21 mouse cellular contexts compared by ENCODE assay signal in the genomic region with DNA sequence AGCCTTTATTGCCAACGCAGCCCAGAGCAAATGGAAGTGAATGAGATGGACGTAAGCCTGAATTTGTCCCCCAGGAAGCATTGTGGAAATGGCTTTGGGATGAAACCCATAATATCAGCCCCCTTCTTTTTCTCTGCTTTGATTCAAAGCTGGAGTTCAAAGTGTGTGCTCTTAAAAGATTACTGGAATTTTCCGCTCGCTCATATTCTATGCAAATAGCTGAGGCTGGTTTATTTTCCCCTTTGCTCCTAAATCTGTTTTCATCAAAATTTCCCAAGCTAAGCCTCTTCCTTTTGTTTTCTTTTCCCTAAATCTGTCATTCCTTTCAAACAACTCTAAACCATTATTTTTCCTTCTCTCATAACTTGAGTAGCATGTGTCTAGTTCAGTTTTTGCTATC.
DNase-seq lines count a peak whose midpoint lies in the region; ATAC-seq and TF ChIP-seq lines count a peak whose summit lies in the region.
"Had no signal": no experiment of that assay in that cellular context is flagged by ENCODE, and none has a peak within 500 bp of the region (broad histone marks: within the 10 kb centered on the region; RNA-seq: fewer than 3 reads in every experiment).

No protein-coding gene starts in this region.

- peak; percentile 38 for DNase-seq in kidney, adult 2 months
- no peak for DNase-seq in kidney, postnatal 4 days
- peak; percentile 48 for DNase-seq in kidney, postnatal 0 days (ENCODE audit: low spot score)
- no peak for DNase-seq in kidney, adult 11 months
- DNase-seq: adrenal gland, adult 2 months; B cell, adult 2 months; cerebellum, adult 11 months; cerebellum, adult 2 months; cerebellum, adult 9-11 months; cerebellum, postnatal 25 days; forebrain, postnatal 0 days; gastrocnemius, adult 2 months; gastrocnemius, postnatal 14 days had no signal

- H3K4me2 ChIP-seq in kidney, postnatal 0 days (ENCODE audit: low read length), result no peak overlapping the region
- no peak overlapping the region for H3K4me2 ChIP-seq in midbrain, embryonic 15.5 days
- no peak overlapping the region for H3K4me2 ChIP-seq in midbrain, embryonic 16.5 days (ENCODE audit: low read length)
- H3K4me2 ChIP-seq in neural tube, embryonic 15.5 days, result no peak overlapping the region
- H3K4me2 ChIP-seq: embryonic facial prominence, embryonic 12.5 days; embryonic facial prominence, embryonic 15.5 days; heart, embryonic 11.5 days; hindbrain, embryonic 14.5 days had no signal

- WGBS in kidney, adult 2 months, result 62% methylated on average over 4 of the region's 4 CpGs
- WGBS in kidney, postnatal 0 days, result 67% methylated on average over 4 of the region's 4 CpGs
- WGBS in midbrain, embryonic 15.5 days, result 76% methylated on average over 4 of the region's 4 CpGs
- 73% methylated on average over 4 of the region's 4 CpGs for WGBS in midbrain, embryonic 16.5 days
- WGBS in neural tube, embryonic 15.5 days, result 44% methylated on average over 4 of the region's 4 CpGs

- TF ChIP-seq CTCF in kidney, adult 2 months (conservative IDR thresholded peaks at IDR 0.05; ENCODE audit: insufficient read depth, insufficient read length, low read depth, low read length), result no peak
- no peak for TF ChIP-seq CTCF in kidney, postnatal 0 days (IDR thresholded peaks at IDR 0.05; ENCODE audit: low read depth)

- no peaks in the 10 kb centered on the region for H3K27me3 ChIP-seq in kidney, adult 2 months (replicated peaks; ENCODE audit: control insufficient read depth, insufficient read depth, low read length)
- H3K27me3 ChIP-seq in kidney, postnatal 0 days (ENCODE audit: insufficient read depth, low read length), result no peaks in the 10 kb centered on the region
- H3K27me3 ChIP-seq in midbrain, embryonic 15.5 days (replicated peaks), result no peaks in the 10 kb centered on the region
- H3K27me3 ChIP-seq in midbrain, embryonic 16.5 days (ENCODE audit: control insufficient read depth, insufficient read depth, low read depth, low read length), result no peaks in the 10 kb centered on the region
- no peaks in the 10 kb centered on the region for H3K27me3 ChIP-seq in neural tube, embryonic 15.5 days (replicated peaks)
- H3K27me3 ChIP-seq: embryonic facial prominence, embryonic 12.5 days; embryonic facial prominence, embryonic 15.5 days had no signal

- no peaks in the 10 kb centered on the region for H3K4me1 ChIP-seq in kidney, adult 2 months (ENCODE audit: control insufficient read depth, insufficient read depth, low read length)
- H3K4me1 ChIP-seq in kidney, postnatal 0 days (replicated peaks; ENCODE audit: insufficient read depth, low read length), result no peaks in the 10 kb centered on the region
- no peaks in the 10 kb centered on the region for H3K4me1 ChIP-seq in midbrain, embryonic 15.5 days
- H3K4me1 ChIP-seq in midbrain, embryonic 16.5 days (ENCODE audit: control insufficient read depth, insufficient read depth, low read length), result no peaks in the 10 kb centered on the region
- peaks cover 6% of the 10 kb centered on the region for H3K4me1 ChIP-seq in neural tube, embryonic 15.5 days
- H3K4me1 ChIP-seq: embryonic facial prominence, embryonic 12.5 days; embryonic facial prominence, embryonic 15.5 days had no signal

- H3K9me3 ChIP-seq in kidney, postnatal 0 days (replicated peaks; ENCODE audit: low read length), result no peaks in the 10 kb centered on the region
- no peaks in the 10 kb centered on the region for H3K9me3 ChIP-seq in midbrain, embryonic 15.5 days
- no peaks in the 10 kb centered on the region for H3K9me3 ChIP-seq in midbrain, embryonic 16.5 days (replicated peaks; ENCODE audit: control insufficient read depth, low read length, poor library complexity, severe bottlenecking)
- H3K9me3 ChIP-seq in neural tube, embryonic 15.5 days (replicated peaks), result no peaks in the 10 kb centered on the region
- H3K9me3 ChIP-seq: embryonic facial prominence, embryonic 12.5 days; embryonic facial prominence, embryonic 15.5 days had no signal

- H3K36me3 ChIP-seq in kidney, adult 2 months (ENCODE audit: control insufficient read depth, insufficient read depth, low read length), result no peaks in the 10 kb centered on the region
- no peaks in the 10 kb centered on the region for H3K36me3 ChIP-seq in kidney, postnatal 0 days (ENCODE audit: insufficient read depth, low read length)
- no peaks in the 10 kb centered on the region for H3K36me3 ChIP-seq in midbrain, embryonic 15.5 days (replicated peaks)
- H3K36me3 ChIP-seq in midbrain, embryonic 16.5 days (ENCODE audit: control insufficient read depth, insufficient read depth, low read length), result no peaks in the 10 kb centered on the region
- H3K36me3 ChIP-seq in neural tube, embryonic 15.5 days, result no peaks in the 10 kb centered on the region
- H3K36me3 ChIP-seq: embryonic facial prominence, embryonic 12.5 days; embryonic facial prominence, embryonic 15.5 days had no signal

- TF ChIP-seq POLR2A in kidney, adult 2 months (IDR thresholded peaks at IDR 0.05; ENCODE audit: low read depth, low read length), result no peak

- H3K9ac ChIP-seq in kidney, postnatal 0 days (ENCODE audit: low read depth, low read length), result no peak overlapping the region
- no peak overlapping the region for H3K9ac ChIP-seq in midbrain, embryonic 15.5 days
- no peak overlapping the region for H3K9ac ChIP-seq in midbrain, embryonic 16.5 days (ENCODE audit: low read depth, low read length)
- no peak overlapping the region for H3K9ac ChIP-seq in neural tube, embryonic 15.5 days (replicated peaks)
- H3K9ac ChIP-seq: embryonic facial prominence, embryonic 12.5 days; embryonic facial prominence, embryonic 15.5 days; forebrain, postnatal 0 days; hindbrain, embryonic 14.5 days had no signal

- no peak for ATAC-seq in kidney, postnatal 0 days (replicated peaks; ENCODE audit: low FRiP score, low read depth)
- no peak for ATAC-seq in midbrain, embryonic 15.5 days (replicated peaks)
- ATAC-seq in midbrain, embryonic 16.5 days, result no peak
- no peak for ATAC-seq in neural tube, embryonic 15.5 days (ENCODE audit: low FRiP score)
- ATAC-seq: forebrain, embryonic 14.5 days; forebrain, postnatal 0 days had no signal

- H3K4me3 ChIP-seq in kidney, adult 2 months (ENCODE audit: insufficient read depth, low read depth, low read length), result no peak overlapping the region
- H3K4me3 ChIP-seq in kidney, postnatal 0 days (replicated peaks; ENCODE audit: low read depth, low read length), result no peak overlapping the region
- H3K4me3 ChIP-seq in midbrain, embryonic 15.5 days, result no peak overlapping the region
- H3K4me3 ChIP-seq in midbrain, embryonic 16.5 days (ENCODE audit: low read depth, low read length), result no peak overlapping the region
- H3K4me3 ChIP-seq in neural tube, embryonic 15.5 days (replicated peaks), result no peak overlapping the region
- H3K4me3 ChIP-seq: embryonic facial prominence, embryonic 12.5 days; embryonic facial prominence, embryonic 15.5 days; gastrocnemius, adult 2 months had no signal

- H3K27ac ChIP-seq in kidney, adult 2 months (ENCODE audit: insufficient read depth, low read depth, low read length), result peak overlapping the region; percentile 67
- H3K27ac ChIP-seq in kidney, postnatal 0 days, result no peak overlapping the region
- 0 out of 2 replicates have a peak overlapping the region, but pooled peaks have one; percentile 2 for H3K27ac ChIP-seq in midbrain, embryonic 15.5 days
- no peak overlapping the region for H3K27ac ChIP-seq in midbrain, embryonic 16.5 days (ENCODE audit: low read length)
- peak overlapping the region; percentile 41; the same call in 1 of the 2 replicates for H3K27ac ChIP-seq in neural tube, embryonic 15.5 days (replicated peaks)
- H3K27ac ChIP-seq: embryonic facial prominence, embryonic 12.5 days; embryonic facial prominence, embryonic 15.5 days; gastrocnemius, adult 2 months; hindbrain, embryonic 14.5 days had no signal

Comparison
In these comparisons a context has a peak if more than half of its experiments do, and no peak if none do; other contexts are left out.
1. DNase-seq: peak in kidney, adult 2 months (single experiment) and kidney, postnatal 0 days (single experiment); none in kidney, postnatal 4 days (0 of 2) and kidney, adult 11 months (single experiment).
2. H3K27ac ChIP-seq: peak in kidney, adult 2 months (single experiment), midbrain, embryonic 15.5 days (single experiment) and neural tube, embryonic 15.5 days (single experiment); none in kidney, postnatal 0 days (single experiment) and midbrain, embryonic 16.5 days (single experiment).